Mouse (Mus musculus) bone marrow macrophage, adult 2 months (primary cell): ENCODE measurements around the gene Hmcn2. TPM values are rescaled to one million over a fixed set of nuclear protein-coding genes. Genes with fewer than 3 reads are reported as not detected.

ENCODE experiments used
- H3K27ac ChIP-seq: 2 replicates; pipeline ENCODE4 v1.5.1; 2012; ENCODE audit warnings: low read depth, low read length; ENCODE audit not compliant: insufficient read depth
- H3K4me1 ChIP-seq: 2 replicates; pipeline ENCODE4 v1.6.1; 2012; ENCODE audit warnings: low read length; ENCODE audit not compliant: control insufficient read depth, insufficient read depth
- H3K4me3 ChIP-seq: 2 replicates; pipeline ENCODE4 v1.5.1; 2012; ENCODE audit warnings: mild to moderate bottlenecking, low read length, moderate library complexity; ENCODE audit not compliant: insufficient read depth
- CTCF ChIP-seq: IDR thresholded peaks from 2 replicates; pipeline ENCODE4 v1.5.1; 2012; ENCODE audit warnings: low read depth, mild to moderate bottlenecking, low read length, moderate library complexity
- POLR2A ChIP-seq: IDR thresholded peaks from 2 replicates; pipeline ENCODE4 v1.6.1; 2012; ENCODE audit warnings: mild to moderate bottlenecking, low read depth, low read length, borderline replicate concordance
- polyA plus RNA-seq: library from polyadenylated mRNA; stranded (reverse); fragments of >200 nt; gene quantifications from 2 replicates; pipeline ENCODE4 v1.2.4, GENCODE M21; 2012; ENCODE audit not compliant: missing spikeins, insufficient read depth, insufficient read length

Gene Hmcn2
- polyA plus RNA-seq, 1 experiment: not detected

GRCm38 (mm10) chr2:31282266-31282665 is 31.9 kb upstream of the Hmcn2 start:
- Histone ChIP-seq H3K4me3 (no peak overlapping the region), H3K27ac (no peak overlapping the region), H3K4me1 (no peaks in the 10 kb centered on the region)
- peak; percentile 13; the same call in 1 of the 2 replicates for TF ChIP-seq CTCF
- no peak for TF ChIP-seq POLR2A

- Histone ChIP-seq H3K27ac (no peak overlapping the region), H3K4me3 (no peak overlapping the region), H3K4me1 (no peaks in the 10 kb centered on the region)
- TF ChIP-seq POLR2A: no peak
- TF ChIP-seq CTCF: no peak
Measured at GRCm38 (mm10) chr2:31282880-31283279, 31.3 kb upstream of the Hmcn2 start.

- no peaks in the 10 kb centered on the region for H3K4me1 ChIP-seq
- H3K4me3 ChIP-seq: no peak overlapping the region
- no peak for TF ChIP-seq CTCF
- TF ChIP-seq POLR2A: no peak
Measured at GRCm38 (mm10) chr2:31284531-31284930, 29.7 kb upstream of the Hmcn2 start.

GRCm38 (mm10) chr2:31291421-31291820 is 22.8 kb upstream of the Hmcn2 start:
- TF ChIP-seq POLR2A (no peak), CTCF (peak; percentile 100)
- no peaks in the 10 kb centered on the region for H3K4me1 ChIP-seq
- no peak overlapping the region for H3K27ac ChIP-seq
- H3K4me3 ChIP-seq: no peak overlapping the region

More at GRCm38 (mm10) chr2:31284531-31284930, 29.7 kb upstream of the Hmcn2 start:
- H3K27ac ChIP-seq: no peak overlapping the region

- peaks cover 4% of the 10 kb centered on the region for H3K4me1 ChIP-seq
- peak; percentile 88 for TF ChIP-seq CTCF
- no peak for TF ChIP-seq POLR2A
- H3K4me3 ChIP-seq: no peak overlapping the region
- no peak overlapping the region for H3K27ac ChIP-seq
Measured at GRCm38 (mm10) chr2:31294985-31295384, 19.2 kb upstream of the Hmcn2 start.

- Histone ChIP-seq H3K4me3 (no peak overlapping the region), H3K4me1 (peaks cover 4% of the 10 kb centered on the region), H3K27ac (no peak overlapping the region)
- TF ChIP-seq CTCF (no peak), POLR2A (no peak)
Measured at GRCm38 (mm10) chr2:31296395-31296794, 17.8 kb upstream of the Hmcn2 start.

- Histone ChIP-seq H3K27ac (no peak overlapping the region), H3K4me3 (peak overlapping the region; percentile 50), H3K4me1 (peaks cover 4% of the 10 kb centered on the region)
- TF ChIP-seq POLR2A (no peak), CTCF (no peak)
Measured at GRCm38 (mm10) chr2:31297602-31298268, 16.5 kb upstream of the Hmcn2 start.

GRCm38 (mm10) chr2:31298814-31299213 is 15.4 kb upstream of the Hmcn2 start:
- TF ChIP-seq CTCF (no peak), POLR2A (no peak)

GRCm38 (mm10) chr2:31299266-31299665 is 14.9 kb upstream of the Hmcn2 start:
- Histone ChIP-seq H3K4me3 (no peak overlapping the region), H3K27ac (no peak overlapping the region), H3K4me1 (peaks cover 4% of the 10 kb centered on the region)
- TF ChIP-seq CTCF (no peak; the same call in 1 of the 2 replicates), POLR2A (no peak)

More at GRCm38 (mm10) chr2:31298814-31299213, 15.4 kb upstream of the Hmcn2 start:
- no peak overlapping the region for H3K4me3 ChIP-seq
- H3K27ac ChIP-seq: no peak overlapping the region
- H3K4me1 ChIP-seq: peaks cover 4% of the 10 kb centered on the region

- Histone ChIP-seq H3K4me3 (no peak overlapping the region), H3K27ac (no peak overlapping the region), H3K4me1 (peaks cover 9% of the 10 kb centered on the region)
- TF ChIP-seq CTCF (no peak), POLR2A (no peak)
Measured at GRCm38 (mm10) chr2:31299996-31300395, 14.2 kb upstream of the Hmcn2 start.
